Mouse (Mus musculus) spleen, adult 2 months (tissue): Measurements from ENCODE around the gene Sugp1.

Experiments
- CTCF ChIP-seq: fragments of 200-500 bp; IDR thresholded peaks from 2 replicates; pipeline ENCODE4 v1.5.1; 2011; ENCODE audit warnings: mild to moderate bottlenecking, inconsistent platforms; ENCODE audit not compliant: insufficient read depth, insufficient read length, insufficient replicate concordance; ENCODE audit errors: extremely low read depth
- POLR2A ChIP-seq: fragments of 200-500 bp; IDR thresholded peaks from 2 replicates; pipeline ENCODE4 v1.6.1; 2011; ENCODE audit warnings: low read depth, low read length, inconsistent platforms

DNA sequence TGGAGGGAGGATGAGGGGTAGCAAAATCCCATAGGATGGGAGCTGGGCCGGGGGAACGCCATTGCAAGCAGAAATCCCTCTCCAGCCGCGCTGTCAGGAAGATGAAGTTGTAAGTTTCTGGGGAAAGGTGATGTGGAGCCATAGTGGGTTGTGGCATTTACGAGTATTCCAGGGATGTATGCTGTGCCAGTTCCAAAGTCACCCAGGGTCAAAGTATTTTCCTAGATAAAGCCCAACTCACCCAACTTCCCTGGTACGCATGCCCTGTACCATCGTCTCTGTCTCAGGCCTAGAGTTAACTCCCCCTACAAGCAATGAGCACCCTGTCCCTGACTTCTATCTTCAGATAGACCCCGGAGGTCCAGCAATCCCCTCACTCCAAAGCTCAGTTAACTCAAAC is 30.5 kb downstream of the Sugp1 start:
- TF ChIP-seq CTCF (no peak), POLR2A (no peak)
